Mouse (Mus musculus) A20 (cell line): ENCODE measurements at regions not wholly inside any gene's neighbourhood (a gene's known extent, or its start where the extent isn't known, plus 50 kb on each side); places are given as distances from the start of the nearest gene placed in this dataset.

Experiments
- DNase-seq: peaks from one replicate; pipeline ENCODE4 v3.0.0-alpha.2; 2011; ENCODE audit warnings: low read depth, low spot score

DNA sequence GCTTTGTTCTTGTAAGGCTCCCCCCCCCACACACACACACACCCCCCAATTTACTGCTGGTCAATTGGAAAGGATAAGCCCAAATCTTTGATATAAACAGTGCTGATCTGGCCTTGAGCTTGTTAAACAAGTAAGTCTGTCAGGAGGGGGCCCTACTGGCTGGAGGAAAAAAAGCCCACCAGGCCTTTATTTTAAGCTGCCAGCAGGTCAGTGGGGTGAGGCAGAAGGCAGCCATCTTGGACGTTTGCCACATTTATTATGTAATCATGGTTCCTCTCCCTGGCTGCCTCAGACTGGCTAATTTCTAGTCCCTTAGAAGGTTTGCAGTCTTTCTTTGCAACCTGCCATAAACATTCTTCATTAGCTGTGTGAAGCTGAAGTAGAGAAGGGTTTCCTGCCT, 75.9 kb upstream of the Med14 start:
- no peak for DNase-seq

DNA sequence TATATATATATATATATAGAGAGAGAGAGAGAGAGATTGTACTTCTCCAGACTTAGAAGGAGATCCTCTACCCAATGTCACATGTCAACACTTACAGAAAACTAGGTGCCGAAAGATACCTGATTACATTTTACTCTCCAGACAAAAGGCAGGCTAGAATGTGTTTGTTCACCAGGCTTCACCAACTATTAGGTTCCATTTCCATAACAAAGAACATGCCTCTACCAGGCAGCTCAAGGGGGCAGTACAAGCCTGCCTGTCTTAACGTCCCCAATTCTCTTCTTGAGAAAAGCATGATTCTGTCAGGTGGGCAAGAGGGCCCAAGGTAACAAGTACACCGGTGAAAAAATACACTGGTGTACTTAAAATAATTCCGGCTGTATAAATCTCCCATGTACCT, 72.8 kb upstream of the Med14 start:
- DNase-seq: no peak

DNA sequence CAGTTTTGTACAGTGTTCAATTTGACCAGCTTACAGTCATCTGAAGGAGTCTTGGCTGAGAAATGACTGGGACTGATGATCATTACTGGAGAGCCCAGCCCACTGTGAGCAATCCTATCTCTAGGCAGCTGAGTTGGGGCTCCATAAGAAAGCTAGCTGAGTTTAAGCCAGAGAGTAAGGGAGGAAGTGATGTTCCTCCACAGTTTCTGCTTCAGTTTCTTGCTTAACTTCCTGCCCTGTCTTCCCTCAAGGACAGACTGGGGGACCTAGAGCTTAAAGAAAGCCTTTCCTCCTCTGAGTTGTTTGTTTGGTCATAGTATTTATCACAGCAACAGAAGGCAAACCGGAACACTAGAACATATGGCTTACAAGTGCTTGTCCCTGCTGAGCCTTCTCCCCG, 70.8 kb upstream of the Med14 start:
- DNase-seq: no peak

DNA sequence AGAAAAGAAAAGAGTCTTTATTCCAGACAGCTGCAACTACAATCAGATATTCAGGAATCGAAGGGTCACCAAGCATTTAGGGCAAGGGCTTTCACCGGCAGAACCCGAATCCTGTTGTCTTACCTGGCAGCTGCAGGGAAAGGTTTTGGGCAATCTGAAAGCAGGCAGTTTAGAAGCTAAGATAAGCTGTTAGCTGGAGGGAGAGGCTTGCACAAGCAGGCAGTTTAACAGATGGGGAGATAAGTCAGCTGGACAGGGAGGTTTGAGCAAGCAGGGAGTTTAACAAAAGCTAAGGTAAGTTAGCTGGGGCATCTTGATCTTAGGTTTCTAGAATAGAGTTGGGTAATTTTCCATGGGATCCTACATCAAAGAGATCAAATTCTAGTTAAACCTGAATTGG, 67.3 kb upstream of the Med14 start:
- DNase-seq: no peak

DNA sequence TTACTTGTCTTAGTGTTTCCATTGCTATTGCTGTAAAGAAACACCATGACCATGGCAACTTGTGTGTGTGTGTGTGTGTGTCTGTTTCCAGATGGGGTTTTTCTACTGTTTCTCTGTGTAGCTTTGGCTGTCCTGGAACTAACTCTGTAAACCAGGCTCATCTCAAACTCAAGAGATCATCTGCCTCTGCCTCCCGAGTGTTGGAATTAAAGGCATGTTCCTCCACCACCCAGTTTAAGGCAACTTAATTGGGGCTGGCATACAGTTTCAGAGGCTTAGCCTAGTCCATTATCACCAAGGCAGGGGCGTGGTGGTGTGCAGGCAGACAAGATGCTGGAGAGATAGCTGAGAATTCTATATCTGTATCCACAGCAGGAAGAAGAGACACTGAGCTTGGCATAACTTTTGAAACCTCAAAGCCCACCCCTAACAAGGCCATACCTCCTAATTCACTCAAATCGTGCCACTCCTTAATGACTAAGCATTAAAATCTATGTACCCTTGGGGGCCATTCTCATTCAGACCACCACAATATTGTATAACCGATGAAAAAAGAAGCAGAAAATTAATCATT, 65.5 kb upstream of the Med14 start:
- DNase-seq: no peak

DNA sequence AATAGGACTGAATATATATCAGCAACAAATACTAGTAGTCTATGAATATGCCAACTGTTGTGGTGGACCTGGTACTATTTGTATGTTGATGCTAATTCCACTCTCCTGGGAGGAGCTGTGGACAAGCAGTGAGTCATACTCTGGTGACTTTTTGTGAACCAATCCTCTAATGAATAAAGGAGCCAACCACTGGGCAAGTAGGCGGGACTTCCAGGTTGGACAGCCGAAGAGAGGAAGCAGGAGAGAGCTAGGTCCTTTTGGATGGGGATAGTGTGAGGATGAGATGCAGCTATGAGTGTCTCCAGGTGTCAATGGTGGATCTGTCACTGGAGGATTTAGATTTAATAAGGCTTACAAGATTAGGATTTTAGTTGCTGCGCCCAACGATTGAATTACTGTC, 64.8 kb upstream of the Med14 start:
- no peak for DNase-seq

DNA sequence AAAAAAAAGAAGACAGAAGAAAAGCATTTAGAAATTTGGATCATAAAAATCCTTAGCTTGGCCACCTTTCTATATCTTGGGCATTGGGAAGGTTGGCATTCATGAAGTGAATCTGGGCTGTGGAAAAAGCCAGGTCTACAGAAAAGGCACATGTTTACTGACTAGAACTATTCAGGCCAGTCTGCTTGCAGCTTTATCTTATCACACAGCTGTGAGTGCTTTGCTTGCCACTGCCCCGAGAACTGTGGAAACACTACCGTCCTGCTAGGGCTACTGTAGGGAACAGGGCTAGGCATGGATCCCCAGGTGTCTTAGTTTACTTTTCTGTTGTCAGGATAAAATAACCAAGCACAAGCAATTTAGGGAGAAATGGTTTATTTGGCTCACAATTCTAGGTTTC, 63.4 kb upstream of the Med14 start:
- DNase-seq: no peak

DNA sequence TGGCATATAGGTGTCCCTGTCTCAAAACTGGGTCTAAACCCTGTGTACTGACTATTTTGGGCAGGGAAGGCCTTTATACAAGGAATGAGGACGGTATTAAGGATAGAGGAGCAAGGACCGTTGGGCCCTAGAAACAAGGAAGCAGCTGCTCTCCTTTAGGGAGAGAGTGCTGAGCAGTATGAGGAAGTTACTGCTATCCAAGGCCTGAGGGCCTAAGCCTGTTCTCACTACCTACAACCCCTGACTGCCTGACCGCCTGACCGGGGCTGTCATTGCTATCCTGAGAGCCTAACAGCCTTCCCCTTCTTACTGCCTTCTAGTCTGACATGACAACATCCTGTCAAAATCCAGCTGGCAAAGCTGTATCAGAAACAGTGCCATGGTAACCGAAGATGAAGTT, 62.6 kb upstream of the Med14 start:
- no peak for DNase-seq

DNA sequence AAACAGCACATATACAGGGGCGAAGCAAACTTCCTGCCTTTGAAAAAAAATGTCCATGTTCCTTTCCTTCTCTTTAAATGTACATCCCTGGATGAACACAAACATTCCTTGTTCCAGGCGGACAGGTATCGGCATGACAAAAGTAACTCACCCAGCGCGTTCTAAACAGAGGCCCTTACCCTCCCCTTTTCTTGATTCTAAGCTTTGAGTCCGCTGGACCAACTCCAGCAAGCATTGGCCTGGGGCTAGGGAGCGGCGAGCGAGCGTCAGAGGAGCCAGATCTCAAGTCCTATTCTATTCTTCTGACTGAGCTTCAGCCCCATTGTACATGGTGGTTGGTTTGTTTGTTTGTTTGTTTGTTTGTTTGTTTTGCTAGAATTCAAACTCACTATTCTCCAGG, 60.9 kb upstream of the Med14 start:
- DNase-seq: no peak

DNA sequence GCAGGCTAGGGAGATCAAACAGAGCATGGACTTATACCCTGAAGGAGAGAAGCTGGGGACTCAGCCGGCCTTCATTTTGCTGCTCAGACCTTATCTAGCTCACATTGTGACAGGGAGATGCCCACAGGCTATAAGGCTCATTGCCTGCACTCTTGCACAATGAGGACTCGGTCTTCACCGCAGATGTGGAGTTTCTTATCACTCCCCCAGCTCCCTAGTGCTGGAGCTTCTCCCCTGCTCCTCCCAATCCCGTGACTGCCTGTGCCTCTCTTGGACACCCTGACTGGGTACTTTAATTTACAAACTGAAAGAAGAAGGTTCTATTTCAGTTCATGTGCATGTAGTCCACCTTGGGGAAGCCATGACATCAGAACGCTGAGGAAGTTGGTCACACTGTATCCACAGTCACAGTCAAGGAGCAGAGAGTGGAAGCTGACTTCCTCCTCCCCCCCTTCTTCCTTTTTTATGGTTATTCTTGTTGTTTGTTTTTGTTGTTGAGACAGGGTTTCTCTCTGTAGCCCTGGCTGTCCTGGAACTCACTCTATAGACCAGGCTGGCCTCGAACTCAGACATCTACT, 51.3 kb upstream of the Med14 start:
- DNase-seq: no peak
